Mouse (Mus musculus): Measurements from ENCODE around the gene Ap1b1.

DNA sequence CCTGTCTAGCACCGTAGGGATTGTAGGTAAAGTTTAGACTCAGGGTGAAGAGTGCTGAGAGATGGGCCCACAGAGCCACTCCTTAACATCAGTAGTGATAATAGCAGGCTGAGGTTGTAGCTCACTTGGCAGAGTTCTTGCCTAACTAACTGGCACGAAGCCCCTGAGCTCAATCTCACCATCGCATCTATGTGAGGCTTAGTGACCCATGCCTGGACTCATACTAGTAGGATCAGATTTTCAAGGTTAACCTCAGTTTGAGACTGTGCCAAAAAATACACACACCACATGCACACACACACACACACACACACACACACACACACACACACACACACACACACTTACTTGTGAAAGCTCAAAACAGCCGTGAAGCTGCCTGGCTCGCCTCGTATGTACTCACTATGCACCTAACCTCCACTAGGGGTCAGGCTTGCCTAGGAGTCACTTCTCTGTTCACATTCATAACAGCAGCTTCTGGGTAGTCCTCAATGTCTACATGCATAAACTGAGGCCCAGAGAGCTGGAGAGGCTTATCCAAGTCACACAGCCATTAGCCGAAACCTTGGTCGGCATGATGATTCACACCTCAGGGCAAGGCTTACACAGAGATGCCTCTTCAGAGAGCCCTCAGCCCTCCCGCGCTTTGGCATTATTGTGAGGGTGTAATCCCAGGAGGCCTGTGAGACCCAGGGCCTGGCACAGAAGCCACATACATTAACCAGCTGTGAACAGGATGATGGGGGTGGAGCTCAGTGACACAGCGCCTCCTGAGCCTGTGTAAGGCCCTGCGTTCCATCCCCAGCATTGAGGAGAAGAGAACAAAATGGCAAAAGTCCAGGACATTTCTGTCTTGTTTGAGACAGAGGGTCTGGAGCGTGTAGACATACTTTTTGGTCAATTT, 13.4 kb upstream of the Ap1b1 start:
- TF ChIP-seq CTCF (conservative IDR thresholded peaks at IDR 0.05; ENCODE audit: low read length) (peak; percentile 62), POU5F1 (IDR thresholded peaks at IDR 0.05; ENCODE audit: borderline replicate concordance, low read length) (no peak)
